Mouse (Mus musculus) neural tube, embryonic 13.5 days (tissue): ENCODE results near the gene Clpp. TPM values are rescaled to one million over a fixed set of nuclear protein-coding genes. Genes with fewer than 3 reads are reported as not detected.

ENCODE experiments used
- ATAC-seq: fragments of 200-750 bp; cut with Nextera tagmentation; 2 replicates; pipeline ENCODE4 v1.8.0; 2017; ENCODE audit warnings: low read depth, mild to moderate bottlenecking, moderate TSS enrichment, moderate library complexity
- H3K27ac ChIP-seq: fragments of 300-500 bp; sonication (generic); replicated peaks from 2 replicates; pipeline ENCODE4 v1.5.1; 2015; ENCODE audit warnings: moderate library complexity, mild to moderate bottlenecking, inconsistent platforms
- H3K27me3 ChIP-seq: fragments of 300-500 bp; sonication (generic); 2 replicates; pipeline ENCODE4 v1.6.1; 2015; ENCODE audit warnings: mild to moderate bottlenecking, inconsistent platforms
- H3K36me3 ChIP-seq: fragments of 300-500 bp; sonication (generic); 2 replicates; pipeline ENCODE4 v1.6.1; 2015; ENCODE audit warnings: mild to moderate bottlenecking, inconsistent platforms
- H3K4me1 ChIP-seq: fragments of 300-500 bp; sonication (generic); replicated peaks from 2 replicates; pipeline ENCODE4 v1.6.1; 2015; ENCODE audit warnings: inconsistent platforms
- H3K4me2 ChIP-seq: fragments of 300-500 bp; sonication (generic); 2 replicates; pipeline ENCODE4 v1.6.1; 2015; ENCODE audit warnings: inconsistent platforms, mild to moderate bottlenecking, moderate library complexity
- H3K4me3 ChIP-seq: fragments of 300-500 bp; sonication (generic); 2 replicates; pipeline ENCODE4 v1.5.1; 2015; ENCODE audit warnings: mild to moderate bottlenecking, inconsistent platforms
- H3K9ac ChIP-seq: fragments of 300-500 bp; sonication (generic); 2 replicates; pipeline ENCODE4 v1.6.1; 2015; ENCODE audit warnings: moderate library complexity, mild to moderate bottlenecking, inconsistent platforms
- H3K9me3 ChIP-seq: fragments of 300-500 bp; sonication (generic); 2 replicates; pipeline ENCODE4 v1.6.1; 2016; ENCODE audit warnings: inconsistent platforms
- whole genome bisulfite sequencing: fragments of 180-500 bp; shearing (Covaris S2); methylation state at CpG from one replicate; pipeline ENCODE4 v1.1.7; 2015; 5-methylcytosine and 5-hydroxymethylcytosine counted together
- polyA plus RNA-seq: library from polyadenylated mRNA; unstranded; fragments of >200 nt; fragmentation: Nextera tagmentation; extraction: Ambion mirVana; gene quantifications from 2 replicates; pipeline ENCODE4 v1.2.1, GENCODE M21; 2015

Gene Clpp
- polyA plus RNA-seq, 1 experiment from 2014 or later = 161 TPM

GRCm38 (mm10) chr17:56974708-56975240 lies 15.3 kb upstream of the Clpp start:
- ATAC-seq = no peak
- Histone ChIP-seq H3K36me3 (no peaks in the 10 kb centered on the region), H3K4me2 (no peak overlapping the region), H3K9me3 (no peaks in the 10 kb centered on the region), H3K4me3 (no peak overlapping the region), H3K4me1 (no peaks in the 10 kb centered on the region), H3K27ac (no peak overlapping the region), H3K9ac (no peak overlapping the region), H3K27me3 (no peaks in the 10 kb centered on the region; the same call in 1 of the 2 replicates)
- WGBS = 77% methylated on average over 5 of the region's 5 CpGs

DNA sequence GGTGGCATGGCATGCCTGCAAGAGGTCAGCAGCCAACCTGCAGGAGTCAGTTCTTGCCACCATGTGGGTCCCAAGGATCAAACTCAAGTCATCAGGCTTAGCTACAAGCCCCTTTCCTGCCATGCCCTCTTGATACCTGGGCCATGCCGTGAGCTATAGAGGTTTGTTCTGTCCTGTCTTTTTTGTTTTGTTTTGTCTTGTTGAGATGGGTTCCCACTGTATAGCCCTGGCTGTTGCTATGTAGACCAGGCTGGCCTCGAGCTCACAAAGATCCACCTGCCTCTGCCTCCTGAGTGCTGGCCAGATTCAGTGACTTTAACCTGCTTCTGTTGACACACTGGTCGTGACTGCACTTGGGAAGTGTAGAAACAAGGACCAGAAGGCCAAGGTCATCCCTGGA lies 14.7 kb upstream of the Clpp start:
- H3K4me3 ChIP-seq = no peak overlapping the region
- WGBS = 92% methylated on average over 3 of the region's 3 CpGs
- H3K27me3 ChIP-seq = no peaks in the 10 kb centered on the region; the same call in 1 of the 2 replicates
- H3K27ac ChIP-seq = no peak overlapping the region
- ATAC-seq = no peak
- no peak overlapping the region for H3K9ac ChIP-seq
- H3K36me3 ChIP-seq = no peaks in the 10 kb centered on the region
- no peaks in the 10 kb centered on the region for H3K4me1 ChIP-seq
- no peak overlapping the region for H3K4me2 ChIP-seq
- H3K9me3 ChIP-seq = no peaks in the 10 kb centered on the region

GRCm38 (mm10) chr17:56976531-56977390 lies 13.3 kb upstream of the Clpp start:
- H3K36me3 ChIP-seq = no peaks in the 10 kb centered on the region

GRCm38 (mm10) chr17:56979524-56979923 lies 10.6 kb upstream of the Clpp start:
- H3K4me3 ChIP-seq = no peak overlapping the region
- WGBS = 25% methylated on average over 4 of the region's 8 CpGs
- no peak overlapping the region for H3K4me2 ChIP-seq
- H3K36me3 ChIP-seq = no peaks in the 10 kb centered on the region
- no peak for ATAC-seq
- H3K27me3 ChIP-seq = no peaks in the 10 kb centered on the region
- no peaks in the 10 kb centered on the region for H3K4me1 ChIP-seq
- H3K9ac ChIP-seq = no peak overlapping the region
- no peaks in the 10 kb centered on the region for H3K9me3 ChIP-seq
- no peak overlapping the region for H3K27ac ChIP-seq

More at GRCm38 (mm10) chr17:56976531-56977390, 13.3 kb upstream of the Clpp start:
- Histone ChIP-seq H3K4me1 (no peaks in the 10 kb centered on the region), H3K4me3 (no peak overlapping the region), H3K9ac (no peak overlapping the region), H3K9me3 (no peaks in the 10 kb centered on the region), H3K27me3 (no peaks in the 10 kb centered on the region), H3K4me2 (no peak overlapping the region), H3K27ac (no peak overlapping the region)
- ATAC-seq = no peak
- WGBS = 84% methylated on average over 8 of the region's 8 CpGs

DNA sequence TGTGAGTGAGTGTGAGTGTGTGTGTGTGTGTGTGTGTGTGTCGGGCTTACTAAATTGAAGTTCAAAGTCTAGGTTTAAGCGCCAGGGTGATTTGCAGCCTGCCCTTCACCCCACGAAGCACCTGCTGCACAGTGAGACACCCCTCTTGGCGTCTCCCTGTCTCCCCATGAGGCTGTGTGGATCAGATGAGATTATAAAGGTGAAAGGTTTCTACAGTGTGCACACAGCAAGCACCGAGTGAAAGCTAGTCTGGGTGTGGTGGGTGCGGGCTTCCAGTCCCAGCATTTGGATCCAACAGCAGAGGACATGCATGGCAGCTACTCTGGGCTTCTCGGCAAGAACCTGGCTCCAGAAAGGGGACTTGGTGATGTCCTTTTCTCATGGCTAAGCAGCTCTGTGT lies 9.1 kb upstream of the Clpp start:
- Histone ChIP-seq H3K9ac (no peak overlapping the region), H3K4me1 (no peaks in the 10 kb centered on the region), H3K27me3 (no peaks in the 10 kb centered on the region), H3K4me3 (no peak overlapping the region), H3K4me2 (no peak overlapping the region), H3K36me3 (no peaks in the 10 kb centered on the region), H3K27ac (no peak overlapping the region), H3K9me3 (no peaks in the 10 kb centered on the region)
- no peak for ATAC-seq
- WGBS = 87% methylated on average over 7 of the region's 7 CpGs

DNA sequence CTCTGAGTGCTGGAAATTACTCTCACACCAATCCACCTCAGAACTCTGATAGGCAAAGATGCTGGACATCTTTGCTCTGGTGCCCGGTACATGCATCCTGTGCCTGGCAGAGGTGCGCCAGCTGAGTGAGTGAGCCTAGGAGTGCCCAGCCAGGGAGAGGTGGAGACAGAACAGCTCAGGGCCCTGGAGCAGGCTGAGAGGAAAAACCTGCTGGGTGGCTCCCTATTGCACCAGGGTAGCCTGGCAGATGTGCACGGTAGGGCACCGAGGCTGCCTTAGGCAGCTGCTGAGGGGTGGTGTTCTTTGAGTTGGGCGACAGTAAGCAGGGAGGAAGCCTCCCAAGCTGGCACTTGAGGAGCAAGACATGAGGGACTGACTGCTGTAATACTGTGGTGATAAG lies 8.1 kb upstream of the Clpp start, which contains the start of gene Acer1:
Gene Acer1, minus strand, starts transcription at position 114 of the 400 bp plus-strand sequence.
- WGBS = 84% methylated on average over 5 of the region's 5 CpGs
- ATAC-seq = no peak
- no peak within 1 kb of the TSS for H3K4me2 ChIP-seq

GRCm38 (mm10) chr17:56984886-56985285 lies 5.2 kb upstream of the Clpp start:
- Histone ChIP-seq H3K27ac (no peak overlapping the region), H3K27me3 (no peaks in the 10 kb centered on the region), H3K4me2 (no peak overlapping the region), H3K4me3 (no peak overlapping the region), H3K9me3 (no peaks in the 10 kb centered on the region), H3K9ac (no peak overlapping the region), H3K4me1 (no peaks in the 10 kb centered on the region; the same call in 1 of the 2 replicates), H3K36me3 (no peaks in the 10 kb centered on the region)
- no peak for ATAC-seq
- WGBS = 89% methylated on average over 9 of the region's 9 CpGs

More for the DNA sequence above, 8.1 kb upstream of the Clpp start, which contains the start of gene Acer1:
- Histone ChIP-seq H3K9ac (no peak within 1 kb of the TSS), H3K27me3 (no peaks in the 10 kb centered on the region), H3K4me1 (no peaks in the 10 kb centered on the region), H3K9me3 (no peaks in the 10 kb centered on the region), H3K4me3 (no peak within 1 kb of the TSS), H3K36me3 (no peaks in the 10 kb centered on the region), H3K27ac (no peak within 1 kb of the TSS)

- no peaks in the 10 kb centered on the region for H3K9me3 ChIP-seq
- H3K4me3 ChIP-seq = no peak overlapping the region
- H3K4me2 ChIP-seq = no peak overlapping the region
- no peaks in the 10 kb centered on the region for H3K36me3 ChIP-seq
- H3K9ac ChIP-seq = no peak overlapping the region
- no peaks in the 10 kb centered on the region for H3K27me3 ChIP-seq
- H3K4me1 ChIP-seq = peaks cover under 1% of the 10 kb centered on the region
- H3K27ac ChIP-seq = no peak overlapping the region
- WGBS = 62% methylated on average over 3 of the region's 3 CpGs
- no peak for ATAC-seq
These were observed 4.4 kb upstream of the Clpp start for GRCm38 (mm10) chr17:56985656-56986055.

DNA sequence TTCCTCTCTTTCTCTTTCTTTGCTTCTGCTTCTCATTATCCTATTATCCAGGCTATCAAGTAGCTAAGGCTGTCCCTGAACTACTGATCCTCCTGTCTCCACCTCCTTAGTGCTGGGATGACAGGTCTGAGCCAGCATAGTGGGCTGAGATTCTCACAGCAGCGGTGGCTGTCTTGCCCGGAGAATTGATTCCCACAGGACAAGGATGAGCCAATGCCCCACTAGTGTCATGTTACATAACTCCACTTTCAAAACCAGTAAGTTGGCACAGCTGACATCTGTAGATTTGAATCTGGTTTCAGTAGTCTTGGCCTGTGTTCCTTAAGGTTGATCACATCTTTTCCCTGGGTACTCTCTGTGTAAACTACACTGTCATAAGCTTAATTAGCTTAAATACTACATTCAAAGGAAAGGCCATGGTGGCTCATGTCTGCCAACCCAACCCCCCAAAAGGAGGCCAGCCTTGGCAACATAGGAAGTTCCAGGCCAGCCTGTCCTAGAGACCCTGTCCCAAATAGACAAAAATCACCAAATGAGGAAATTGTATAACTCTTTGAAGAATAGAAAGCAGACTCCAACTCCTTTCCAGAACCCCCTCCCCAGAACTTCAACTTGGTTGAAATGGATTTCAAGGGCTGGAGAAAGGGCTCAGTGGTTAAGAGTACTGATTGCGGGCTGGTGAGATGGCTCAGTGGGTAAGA lies 3.9 kb upstream of the Clpp start:
- Histone ChIP-seq H3K36me3 (no peaks in the 10 kb centered on the region), H3K27ac (no peak overlapping the region), H3K27me3 (no peaks in the 10 kb centered on the region), H3K9me3 (no peaks in the 10 kb centered on the region), H3K4me3 (no peak overlapping the region), H3K4me1 (peaks cover 6% of the 10 kb centered on the region), H3K4me2 (no peak overlapping the region), H3K9ac (no peak overlapping the region)
- no peak for ATAC-seq
- 88% methylated on average over 3 of the region's 3 CpGs for WGBS

DNA sequence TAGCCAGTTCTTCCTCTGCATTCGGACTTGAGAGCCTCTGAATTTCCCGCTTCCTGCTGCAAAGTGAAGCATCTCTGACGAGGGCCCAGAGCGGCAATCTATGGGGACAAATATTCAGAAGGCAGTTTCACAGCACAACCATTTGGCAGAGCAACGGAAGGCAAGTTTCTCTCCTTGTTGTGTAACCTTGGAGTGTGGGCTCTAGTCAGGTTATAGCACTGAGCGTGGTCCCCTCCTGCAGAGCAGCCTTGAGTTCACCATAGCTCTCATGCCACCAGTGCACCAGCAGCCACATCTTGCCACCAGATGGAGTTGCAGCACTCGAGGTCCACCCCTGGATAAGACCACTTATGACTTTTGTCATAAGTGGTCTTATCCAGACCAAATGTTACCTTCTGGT lies 1.7 kb upstream of the Clpp start:
- H3K4me1 ChIP-seq = peaks cover 22% of the 10 kb centered on the region
- H3K4me3 ChIP-seq = no peak overlapping the region
- H3K27me3 ChIP-seq = no peaks in the 10 kb centered on the region
- ATAC-seq = no peak
- H3K36me3 ChIP-seq = peaks cover 19% of the 10 kb centered on the region
- WGBS = 84% methylated on average over 7 of the region's 7 CpGs
- no peak overlapping the region for H3K9ac ChIP-seq
- no peak overlapping the region for H3K4me2 ChIP-seq
- no peak overlapping the region for H3K27ac ChIP-seq
- H3K9me3 ChIP-seq = no peaks in the 10 kb centered on the region

DNA sequence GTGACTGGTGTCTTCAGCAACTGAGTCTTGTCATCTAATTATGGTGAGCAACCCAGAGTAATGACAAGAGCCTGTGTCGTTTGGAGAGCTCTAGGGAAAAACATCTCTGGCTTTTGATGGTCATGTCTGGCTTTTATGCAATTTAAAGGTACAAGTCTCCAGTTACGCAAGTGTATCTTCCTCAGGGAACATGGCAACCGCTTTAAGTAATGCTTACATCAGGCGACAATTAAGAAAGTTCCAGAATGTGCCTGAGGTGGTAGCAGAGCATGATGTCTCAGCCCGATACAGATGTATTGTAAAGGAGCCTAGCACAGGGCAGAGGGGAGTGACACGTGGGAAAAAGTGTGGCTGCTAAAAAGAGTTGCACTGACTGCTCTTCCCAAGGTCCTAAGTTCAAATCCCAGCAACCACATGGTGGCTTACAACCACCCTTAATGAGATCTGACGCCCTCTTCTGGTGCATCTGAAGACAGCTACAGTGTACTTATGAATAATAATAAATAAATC lies 1.1 kb upstream of the Clpp start:
- H3K27ac ChIP-seq = peak overlapping the region; percentile 86
- H3K36me3 ChIP-seq = peaks cover 24% of the 10 kb centered on the region
- H3K9me3 ChIP-seq = no peaks in the 10 kb centered on the region
- peaks cover 22% of the 10 kb centered on the region for H3K4me1 ChIP-seq
- no peak for ATAC-seq
- 77% methylated on average over 7 of the region's 7 CpGs for WGBS
- H3K27me3 ChIP-seq = no peaks in the 10 kb centered on the region
- peak overlapping the region; percentile 80 for H3K9ac ChIP-seq
- peak overlapping the region; percentile 64 for H3K4me3 ChIP-seq
- H3K4me2 ChIP-seq = peak overlapping the region; percentile 83
